Mouse (Mus musculus) myocyte (in vitro differentiated cells): ENCODE measurements at regions not wholly inside any gene's neighbourhood (a gene's known extent, or its start where the extent isn't known, plus 50 kb on each side); places are given as distances from the start of the nearest gene placed in this dataset.
"Not testable (repeated sequence)": the region's sequence is repeated elsewhere in the genome, so short reads cannot be mapped to it uniquely, and the experiment has no call there.

Experiments
- H3K27me3 ChIP-seq: one replicate; pipeline ENCODE4 v1.6.1; 2011; ENCODE audit not compliant: control insufficient read depth, insufficient read depth, insufficient read length
- H3K36me3 ChIP-seq: one replicate; pipeline ENCODE4 v1.6.1; 2011; ENCODE audit not compliant: control insufficient read depth, insufficient read depth
- H3K4me2 ChIP-seq: one replicate; pipeline ENCODE4 v1.6.1; 2011; ENCODE audit warnings: low read depth, control low read depth
- H3K4me3 ChIP-seq: one replicate; pipeline ENCODE4 v1.5.1; 2011; ENCODE audit warnings: mild to moderate bottlenecking, control low read depth, moderate library complexity
- H3K79me2 ChIP-seq: one replicate; pipeline ENCODE4 v1.6.1; 2011; ENCODE audit not compliant: control insufficient read depth, insufficient read depth
- H3ac ChIP-seq: one replicate; pipeline ENCODE4 v1.6.1; 2011; ENCODE audit not compliant: control insufficient read depth, insufficient read length
- CEBPB ChIP-seq: IDR thresholded peaks from 2 replicates; pipeline ENCODE4 v1.6.1; 2011; ENCODE audit warnings: mild to moderate bottlenecking, moderate library complexity; ENCODE audit not compliant: poor library complexity, insufficient read depth, severe bottlenecking
- E2F4 ChIP-seq: IDR thresholded peaks from one replicate; pipeline ENCODE4 v1.6.1; 2011; ENCODE audit warnings: mild to moderate bottlenecking, control low read depth, moderate library complexity; ENCODE audit not compliant: insufficient read depth
- MAX ChIP-seq: IDR thresholded peaks from one replicate; pipeline ENCODE4 v1.6.1; 2011; ENCODE audit warnings: low read depth, mild to moderate bottlenecking, control low read depth
- MYOD1 ChIP-seq, 3 experiments: IDR thresholded peaks; one replicate each; pipeline ENCODE4 v1.6.1; 2011; ENCODE audit warnings: control low read depth in 2 of 3, low read depth in 2 of 3, mild to moderate bottlenecking in 2 of 3, moderate library complexity in 1 of 3; ENCODE audit not compliant: insufficient read length in 2 of 3, control insufficient read depth in 1 of 3
- MYOG ChIP-seq, 3 experiments: IDR thresholded peaks; one replicate each; pipeline ENCODE4 v1.6.1; 2011; ENCODE audit warnings: control low read depth in 2 of 3, low read depth in 2 of 3, mild to moderate bottlenecking in 2 of 3; ENCODE audit not compliant: insufficient read length in 2 of 3, control insufficient read depth in 1 of 3, insufficient read depth in 1 of 3
- POLR2A ChIP-seq: IDR thresholded peaks from one replicate; pipeline ENCODE4 v1.6.1; 2011; ENCODE audit warnings: low read depth, mild to moderate bottlenecking, control low read depth, moderate library complexity; ENCODE audit not compliant: insufficient read length
- POLR2AphosphoS2 ChIP-seq: IDR thresholded peaks from one replicate; pipeline ENCODE4 v1.6.1; 2011; ENCODE audit warnings: low read depth, control low read depth; ENCODE audit not compliant: insufficient read length
- REST ChIP-seq: IDR thresholded peaks from one replicate; pipeline ENCODE4 v1.6.1; 2011; ENCODE audit warnings: mild to moderate bottlenecking, control low read depth, moderate library complexity; ENCODE audit not compliant: insufficient read depth, insufficient read length
- SRF ChIP-seq: IDR thresholded peaks from one replicate; pipeline ENCODE4 v1.6.1; 2011; ENCODE audit warnings: low read depth; ENCODE audit not compliant: control insufficient read depth, insufficient read length
- TCF12 ChIP-seq: IDR thresholded peaks from one replicate; pipeline ENCODE4 v1.6.1; 2011; ENCODE audit warnings: mild to moderate bottlenecking, control low read depth; ENCODE audit not compliant: poor library complexity, insufficient read depth, severe bottlenecking
- TCF3 ChIP-seq: IDR thresholded peaks from one replicate; pipeline ENCODE4 v1.6.1; 2011; ENCODE audit warnings: low read depth, control low read depth; ENCODE audit not compliant: insufficient read length
- USF1 ChIP-seq: IDR thresholded peaks from one replicate; pipeline ENCODE4 v1.6.1; 2011; ENCODE audit warnings: low read depth, mild to moderate bottlenecking, control low read depth, moderate library complexity

GRCm38 (mm10) chr1:98665584-98665983 lies 244.7 kb downstream of the Slco6d1 start:
- no peaks in the 10 kb centered on the region for H3K36me3 ChIP-seq
- H3ac ChIP-seq: no peak overlapping the region
- H3K4me2 ChIP-seq: no peak overlapping the region
- no peaks in the 10 kb centered on the region for H3K27me3 ChIP-seq
- no peak for TF ChIP-seq MYOG (IDR thresholded peaks at IDR 0.05; ENCODE audit: control insufficient read depth in 1 of 3, insufficient read depth in 1 of 3, insufficient read length in 2 of 3, low read depth in 2 of 3)
- no peak for TF ChIP-seq MYOD1 (IDR thresholded peaks at IDR 0.05; ENCODE audit: control insufficient read depth in 1 of 3, insufficient read length in 2 of 3, low read depth in 2 of 3)
- no peak for TF ChIP-seq MAX
- no peak for TF ChIP-seq REST
- TF ChIP-seq TCF3: no peak
- TF ChIP-seq POLR2AphosphoS2: no peak
- no peak for TF ChIP-seq E2F4
- TF ChIP-seq TCF12: no peak
- no peak for TF ChIP-seq SRF
- TF ChIP-seq USF1: no peak
- TF ChIP-seq CEBPB: no peak
- TF ChIP-seq POLR2A: no peak
- H3K4me3 ChIP-seq: no peak overlapping the region
- no peaks in the 10 kb centered on the region for H3K79me2 ChIP-seq

DNA sequence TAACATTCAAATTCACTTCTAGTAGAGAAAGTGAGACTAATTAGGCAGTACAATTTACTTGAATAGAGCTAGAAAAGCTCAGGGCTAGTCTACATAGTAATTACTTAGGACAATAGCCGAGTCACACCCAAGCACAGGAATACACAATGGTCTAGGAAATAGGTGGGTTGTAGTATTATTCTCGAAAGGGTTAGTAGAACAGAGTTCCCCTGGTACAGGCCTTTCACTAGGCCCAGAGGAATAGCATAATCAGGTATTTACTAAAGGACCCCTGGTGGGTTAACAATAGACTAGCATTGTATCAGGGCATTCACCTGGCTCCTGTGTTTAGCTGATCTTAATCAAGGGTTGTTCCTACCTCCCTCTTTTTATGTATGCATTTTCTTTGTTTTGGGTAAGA lies 246.5 kb downstream of the Slco6d1 start:
- not testable (repeated sequence) for H3K36me3 ChIP-seq, H3K4me2 ChIP-seq, H3K4me3 ChIP-seq, H3K27me3 ChIP-seq, H3K79me2 ChIP-seq, H3ac ChIP-seq

- Histone ChIP-seq H3ac (no peak overlapping the region), H3K27me3 (no peaks in the 10 kb centered on the region), H3K4me3 (no peak overlapping the region), H3K4me2 (no peak overlapping the region), H3K36me3 (no peaks in the 10 kb centered on the region), H3K79me2 (no peaks in the 10 kb centered on the region)
- TF ChIP-seq POLR2AphosphoS2: no peak
- TF ChIP-seq MYOG (IDR thresholded peaks at IDR 0.05; ENCODE audit: control insufficient read depth in 1 of 3, insufficient read depth in 1 of 3, insufficient read length in 2 of 3, low read depth in 2 of 3): no peak
- no peak for TF ChIP-seq MAX
- no peak for TF ChIP-seq TCF12
- TF ChIP-seq POLR2A: no peak
- no peak for TF ChIP-seq USF1
- TF ChIP-seq MYOD1 (IDR thresholded peaks at IDR 0.05; ENCODE audit: control insufficient read depth in 1 of 3, insufficient read length in 2 of 3, low read depth in 2 of 3): no peak
- no peak for TF ChIP-seq SRF
- TF ChIP-seq CEBPB: no peak
- TF ChIP-seq REST: no peak
- TF ChIP-seq E2F4: no peak
- no peak for TF ChIP-seq TCF3
Measured at GRCm38 (mm10) chr1:98667887-98668286, 247.0 kb downstream of the Slco6d1 start.

- H3K27me3 ChIP-seq: no peaks in the 10 kb centered on the region
- no peak overlapping the region for H3ac ChIP-seq
- no peak for TF ChIP-seq SRF
- no peak for TF ChIP-seq MAX
- no peak for TF ChIP-seq CEBPB
- TF ChIP-seq E2F4: no peak
- no peak for TF ChIP-seq TCF12
- TF ChIP-seq USF1: no peak
- TF ChIP-seq POLR2AphosphoS2: no peak
- no peak for TF ChIP-seq POLR2A
- TF ChIP-seq REST: no peak
- no peak for TF ChIP-seq MYOD1 (IDR thresholded peaks at IDR 0.05; ENCODE audit: control insufficient read depth in 1 of 3, insufficient read length in 2 of 3, low read depth in 2 of 3)
- TF ChIP-seq TCF3: no peak
- no peak for TF ChIP-seq MYOG (IDR thresholded peaks at IDR 0.05; ENCODE audit: control insufficient read depth in 1 of 3, insufficient read depth in 1 of 3, insufficient read length in 2 of 3, low read depth in 2 of 3)
- H3K36me3 ChIP-seq: no peaks in the 10 kb centered on the region
- no peak overlapping the region for H3K4me3 ChIP-seq
- H3K79me2 ChIP-seq: no peaks in the 10 kb centered on the region
- H3K4me2 ChIP-seq: no peak overlapping the region
Measured at GRCm38 (mm10) chr1:98668595-98668994, 247.7 kb downstream of the Slco6d1 start.

DNA sequence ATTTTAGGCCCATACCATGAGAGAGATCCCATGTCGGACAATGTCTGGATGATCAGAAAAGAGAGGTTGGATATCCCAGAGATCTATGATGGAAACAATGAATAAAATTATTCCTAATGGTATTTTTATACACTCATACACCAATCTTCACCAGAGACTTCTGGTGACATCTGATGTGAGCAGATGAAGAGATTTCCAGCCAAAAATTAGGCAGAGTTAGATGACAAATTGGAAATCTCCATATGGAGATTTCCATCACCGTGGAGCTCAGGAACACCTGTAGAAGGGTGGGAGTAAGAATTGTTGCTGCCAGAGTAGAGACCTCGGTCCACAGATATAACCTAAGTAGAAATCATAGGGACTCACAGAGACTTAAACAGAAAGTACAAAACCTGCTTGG lies 257.8 kb downstream of the Slco6d1 start:
- no peak for TF ChIP-seq TCF12
- TF ChIP-seq REST: no peak
- no peak for TF ChIP-seq TCF3
- TF ChIP-seq POLR2AphosphoS2: no peak
- TF ChIP-seq POLR2A: no peak
- TF ChIP-seq MYOG (IDR thresholded peaks at IDR 0.05; ENCODE audit: control insufficient read depth in 1 of 3, insufficient read depth in 1 of 3, insufficient read length in 2 of 3, low read depth in 2 of 3): no peak
- TF ChIP-seq CEBPB: no peak
- TF ChIP-seq USF1: no peak
- TF ChIP-seq SRF: no peak
- TF ChIP-seq MAX: no peak
- TF ChIP-seq MYOD1 (IDR thresholded peaks at IDR 0.05; ENCODE audit: control insufficient read depth in 1 of 3, insufficient read length in 2 of 3, low read depth in 2 of 3): no peak

More for the DNA sequence above, 257.8 kb downstream of the Slco6d1 start:
- Histone ChIP-seq H3K4me3 (no peak overlapping the region), H3K4me2 (no peak overlapping the region), H3ac (no peak overlapping the region), H3K27me3 (no peaks in the 10 kb centered on the region), H3K79me2 (no peaks in the 10 kb centered on the region), H3K36me3 (no peaks in the 10 kb centered on the region)
